Mouse (Mus musculus) hindbrain, embryonic 12.5 days (tissue): ENCODE measurements at regions not wholly inside any gene's neighbourhood (a gene's known extent, or its start where the extent isn't known, plus 50 kb on each side); places are given as distances from the start of the nearest gene placed in this dataset.

Experiments
- ATAC-seq: fragments of 200-750 bp; cut with Nextera tagmentation; 2 replicates; pipeline ENCODE4 v1.8.0; 2017; ENCODE audit warnings: moderate TSS enrichment; ENCODE audit not compliant: low FRiP score
- H3K27ac ChIP-seq: fragments of 300-500 bp; sonication (generic); 2 replicates; pipeline ENCODE4 v1.5.1; 2016; ENCODE audit warnings: mild to moderate bottlenecking
- H3K27me3 ChIP-seq: fragments of 300-500 bp; sonication (generic); 2 replicates; pipeline ENCODE4 v1.6.1; 2016; ENCODE audit warnings: mild to moderate bottlenecking
- H3K36me3 ChIP-seq: fragments of 300-500 bp; sonication (generic); 2 replicates; pipeline ENCODE4 v1.6.1; 2016; ENCODE audit warnings: mild to moderate bottlenecking
- H3K4me1 ChIP-seq: fragments of 300-500 bp; sonication (generic); 2 replicates; pipeline ENCODE4 v1.6.1; 2016
- H3K4me2 ChIP-seq: fragments of 300-500 bp; sonication (generic); replicated peaks from 2 replicates; pipeline ENCODE4 v1.6.1; 2016; ENCODE audit warnings: mild to moderate bottlenecking
- H3K4me3 ChIP-seq: fragments of 300-500 bp; sonication (generic); 2 replicates; pipeline ENCODE4 v1.5.1; 2016; ENCODE audit warnings: mild to moderate bottlenecking
- H3K9ac ChIP-seq: fragments of 300-500 bp; sonication (generic); 2 replicates; pipeline ENCODE4 v1.6.1; 2016; ENCODE audit warnings: mild to moderate bottlenecking, moderate library complexity
- H3K9me3 ChIP-seq: fragments of 300-500 bp; sonication (generic); replicated peaks from 2 replicates; pipeline ENCODE4 v1.6.1; 2016; ENCODE audit warnings: mild to moderate bottlenecking
- WGBS: fragments of 180-500 bp; shearing (Covaris S2); methylation state at CpG from one replicate; pipeline ENCODE4 v1.1.7; 2016; 5-methylcytosine and 5-hydroxymethylcytosine counted together

- 44% methylated on average over 5 of the region's 5 CpGs for WGBS
These were observed 319.6 kb downstream of the Kcna4 start for GRCm38 (mm10) chr2:107609872-107610559.

DNA sequence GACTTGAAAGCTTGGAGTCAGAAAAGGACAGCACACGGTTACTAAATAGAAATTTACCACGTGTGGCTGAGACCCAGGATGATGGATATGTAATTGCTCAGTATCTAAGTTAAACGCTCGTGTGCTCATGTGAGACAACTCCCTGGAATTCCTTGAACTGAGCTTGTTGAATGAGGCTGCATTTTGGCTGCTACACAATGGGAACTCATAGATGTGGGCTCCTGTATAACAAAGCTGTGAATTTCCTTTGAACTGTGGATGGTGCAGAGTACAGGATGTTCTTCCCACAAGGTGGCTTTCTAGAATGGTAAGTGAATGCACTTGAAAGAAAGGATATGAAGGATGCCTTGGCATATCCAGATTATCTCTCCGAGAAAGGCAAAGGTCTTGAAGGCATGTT is 321.4 kb downstream of the Kcna4 start:
- Histone ChIP-seq H3K4me1 (no peaks in the 10 kb centered on the region), H3K27me3 (no peaks in the 10 kb centered on the region), H3K4me2 (no peak overlapping the region), H3K4me3 (no peak overlapping the region), H3K36me3 (no peaks in the 10 kb centered on the region), H3K9me3 (no peaks in the 10 kb centered on the region), H3K9ac (no peak overlapping the region), H3K27ac (no peak overlapping the region)
- 36% methylated on average over 5 of the region's 5 CpGs for WGBS
- no peak for ATAC-seq

More at GRCm38 (mm10) chr2:107609872-107610559, 319.6 kb downstream of the Kcna4 start:
- H3K4me1 ChIP-seq = no peaks in the 10 kb centered on the region
- no peak overlapping the region for H3K4me3 ChIP-seq
- no peaks in the 10 kb centered on the region for H3K9me3 ChIP-seq
- ATAC-seq = peak; percentile 71; the same call in 1 of the 2 replicates
- H3K4me2 ChIP-seq = no peak overlapping the region
- no peak overlapping the region for H3K27ac ChIP-seq
- H3K36me3 ChIP-seq = no peaks in the 10 kb centered on the region
- no peak overlapping the region for H3K9ac ChIP-seq
- H3K27me3 ChIP-seq = no peaks in the 10 kb centered on the region

GRCm38 (mm10) chr2:107612221-107612620 is 321.8 kb downstream of the Kcna4 start:
- Histone ChIP-seq H3K4me2 (no peak overlapping the region), H3K4me1 (no peaks in the 10 kb centered on the region), H3K27ac (no peak overlapping the region), H3K4me3 (no peak overlapping the region), H3K27me3 (no peaks in the 10 kb centered on the region), H3K36me3 (no peaks in the 10 kb centered on the region), H3K9ac (no peak overlapping the region), H3K9me3 (no peaks in the 10 kb centered on the region)
- ATAC-seq = peak; percentile 64; the same call in 1 of the 2 replicates
- 12% methylated on average over 2 of the region's 2 CpGs for WGBS

- Histone ChIP-seq H3K36me3 (no peaks in the 10 kb centered on the region), H3K9ac (no peak overlapping the region), H3K4me2 (no peak overlapping the region), H3K9me3 (no peaks in the 10 kb centered on the region), H3K4me3 (no peak overlapping the region), H3K27me3 (no peaks in the 10 kb centered on the region), H3K4me1 (no peaks in the 10 kb centered on the region), H3K27ac (no peak overlapping the region)
- ATAC-seq = no peak
- WGBS = 72% methylated on average over 3 of the region's 3 CpGs
These were observed 324.3 kb downstream of the Kcna4 start for GRCm38 (mm10) chr2:107614715-107615114.

- ATAC-seq = no peak
- H3K27me3 ChIP-seq = no peaks in the 10 kb centered on the region
These were observed 337.0 kb downstream of the Kcna4 start for GRCm38 (mm10) chr2:107627458-107627857.

GRCm38 (mm10) chr2:107659176-107659575 is 368.7 kb downstream of the Kcna4 start:
- Histone ChIP-seq H3K4me2 (no peak overlapping the region), H3K9me3 (no peaks in the 10 kb centered on the region), H3K36me3 (no peaks in the 10 kb centered on the region), H3K9ac (no peak overlapping the region), H3K4me1 (no peaks in the 10 kb centered on the region), H3K4me3 (no peak overlapping the region), H3K27me3 (no peaks in the 10 kb centered on the region), H3K27ac (no peak overlapping the region)
- no peak for ATAC-seq

More at GRCm38 (mm10) chr2:107627458-107627857, 337.0 kb downstream of the Kcna4 start:
- Histone ChIP-seq H3K36me3 (no peaks in the 10 kb centered on the region), H3K4me2 (no peak overlapping the region), H3K4me3 (no peak overlapping the region), H3K9ac (no peak overlapping the region), H3K4me1 (no peaks in the 10 kb centered on the region), H3K27ac (no peak overlapping the region), H3K9me3 (no peaks in the 10 kb centered on the region)
